Mouse (Mus musculus) embryonic facial prominence, embryonic 11.5 days (tissue): ENCODE measurements around the gene Pnpla1. TPM values are rescaled to one million over a fixed set of nuclear protein-coding genes. Genes with fewer than 3 reads are reported as not detected.
A peak's percentile ranks its signal among the peaks of the same experiment; 100 is the strongest.

ENCODE experiments used
- ATAC-seq: fragments of 200-750 bp; cut with Nextera tagmentation; replicated peaks from 2 replicates; pipeline ENCODE4 v1.8.0; 2017; ENCODE audit warnings: low read depth; ENCODE audit not compliant: insufficient number of reproducible peaks, low FRiP score, low TSS enrichment
- DNase-seq: peaks from one replicate; pipeline ENCODE4 v3.0.0-alpha.2; 2015; ENCODE audit warnings: low spot score
- H3K27ac ChIP-seq: fragments of 300-500 bp; sonication (generic); replicated peaks from 2 replicates; pipeline ENCODE4 v1.5.1; 2014; ENCODE audit warnings: mild to moderate bottlenecking, low read depth, low read length, control low read depth
- H3K27me3 ChIP-seq: fragments of 300-500 bp; sonication (generic); 2 replicates; pipeline ENCODE4 v1.6.1; 2014; ENCODE audit warnings: mild to moderate bottlenecking, low read length, moderate library complexity, mixed read lengths; ENCODE audit not compliant: control insufficient read depth, insufficient read depth
- H3K36me3 ChIP-seq: fragments of 300-500 bp; sonication (generic); replicated peaks from 2 replicates; pipeline ENCODE4 v1.6.1; 2014; ENCODE audit warnings: low read depth, mild to moderate bottlenecking, low read length, moderate library complexity, mixed read lengths; ENCODE audit not compliant: control insufficient read depth, insufficient read depth
- H3K4me1 ChIP-seq: fragments of 300-500 bp; sonication (generic); 2 replicates; pipeline ENCODE4 v1.6.1; 2014; ENCODE audit warnings: low read length, mixed read lengths; ENCODE audit not compliant: control insufficient read depth, insufficient read depth
- H3K4me2 ChIP-seq: fragments of 300-500 bp; sonication (generic); 2 replicates; pipeline ENCODE4 v1.6.1; 2014; ENCODE audit warnings: low read depth, mild to moderate bottlenecking, control low read depth, low read length, moderate library complexity
- H3K4me3 ChIP-seq: fragments of 300-500 bp; sonication (generic); 2 replicates; pipeline ENCODE4 v1.5.1; 2014; ENCODE audit warnings: low read depth, low read length, control low read depth
- H3K9ac ChIP-seq: fragments of 300-500 bp; sonication (generic); replicated peaks from 2 replicates; pipeline ENCODE4 v1.6.1; 2014; ENCODE audit warnings: mild to moderate bottlenecking, control low read depth, low read length
- H3K9me3 ChIP-seq: fragments of 300-500 bp; sonication (generic); replicated peaks from 2 replicates; pipeline ENCODE4 v1.6.1; 2016; ENCODE audit warnings: mild to moderate bottlenecking, low read length, inconsistent platforms, mixed read lengths; ENCODE audit not compliant: control insufficient read depth
- WGBS: fragments of 180-500 bp; shearing (Covaris S2); extraction: QIAGEN DNeasy Blood & Tissue Kit; methylation state at CpG from one replicate; pipeline ENCODE4 v1.1.7; 2014; 5-methylcytosine and 5-hydroxymethylcytosine counted together
- polyA plus RNA-seq: library from polyadenylated mRNA; unstranded; fragments of >200 nt; fragmentation: Nextera tagmentation; extraction: Ambion mirVana; gene quantifications from 2 replicates; pipeline ENCODE4 v1.2.1, GENCODE M21; 2014

Pnpla1 gene
- polyA plus RNA-seq, 1 experiment from 2014 or later = not detected

DNA sequence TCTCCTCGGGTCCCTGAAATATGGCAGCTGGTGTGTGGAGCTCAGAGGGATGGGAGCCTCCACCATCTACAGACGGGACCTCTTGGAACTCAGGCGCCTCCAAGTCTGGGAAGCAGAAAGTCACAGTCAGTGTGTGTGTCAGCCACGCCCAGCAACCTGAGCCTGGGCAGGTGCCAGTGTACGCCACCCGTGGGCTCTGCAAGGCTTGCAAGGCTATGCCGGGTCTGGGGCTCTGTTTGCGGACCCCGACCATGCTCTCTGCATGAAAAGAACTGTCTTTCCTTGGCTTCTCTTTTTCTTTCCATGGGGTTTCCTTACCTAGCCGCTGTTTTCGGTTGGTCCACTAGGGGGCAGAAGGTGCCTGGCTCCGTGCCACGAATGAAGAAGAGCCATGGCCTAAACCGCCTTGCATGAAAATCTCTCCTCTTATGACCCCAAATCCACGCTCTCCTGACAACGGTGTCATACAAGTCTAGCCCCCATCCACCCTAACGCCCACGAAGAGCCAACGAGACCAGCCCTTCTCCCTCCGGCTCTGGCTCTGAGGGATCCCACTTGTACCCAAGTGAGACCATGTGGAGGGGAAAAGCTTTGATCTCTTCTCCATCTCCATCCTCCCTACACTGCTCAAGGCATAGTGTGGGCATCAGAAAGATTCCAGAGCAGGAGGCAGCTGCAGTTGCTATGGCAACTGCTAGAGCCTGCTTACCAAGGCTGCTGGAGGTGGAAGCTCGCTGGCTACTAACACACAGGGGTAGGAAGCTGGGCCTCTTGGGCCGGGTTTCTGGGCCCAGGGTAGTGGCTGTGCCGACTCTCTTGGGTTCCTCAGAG is 46.5 kb downstream of the Pnpla1 start:
- no peak overlapping the region for H3K27ac ChIP-seq
- peaks cover 3% of the 10 kb centered on the region; the same call in 1 of the 2 replicates for H3K27me3 ChIP-seq
- no peak overlapping the region for H3K9ac ChIP-seq
- H3K9me3 ChIP-seq = no peaks in the 10 kb centered on the region
- no peaks in the 10 kb centered on the region for H3K4me1 ChIP-seq
- H3K36me3 ChIP-seq = no peaks in the 10 kb centered on the region
- ATAC-seq (no peak), DNase-seq (peak; percentile 82)
- no peak overlapping the region for H3K4me3 ChIP-seq
- no peak overlapping the region for H3K4me2 ChIP-seq
- WGBS = 32% methylated on average over 23 of the region's 23 CpGs

DNA sequence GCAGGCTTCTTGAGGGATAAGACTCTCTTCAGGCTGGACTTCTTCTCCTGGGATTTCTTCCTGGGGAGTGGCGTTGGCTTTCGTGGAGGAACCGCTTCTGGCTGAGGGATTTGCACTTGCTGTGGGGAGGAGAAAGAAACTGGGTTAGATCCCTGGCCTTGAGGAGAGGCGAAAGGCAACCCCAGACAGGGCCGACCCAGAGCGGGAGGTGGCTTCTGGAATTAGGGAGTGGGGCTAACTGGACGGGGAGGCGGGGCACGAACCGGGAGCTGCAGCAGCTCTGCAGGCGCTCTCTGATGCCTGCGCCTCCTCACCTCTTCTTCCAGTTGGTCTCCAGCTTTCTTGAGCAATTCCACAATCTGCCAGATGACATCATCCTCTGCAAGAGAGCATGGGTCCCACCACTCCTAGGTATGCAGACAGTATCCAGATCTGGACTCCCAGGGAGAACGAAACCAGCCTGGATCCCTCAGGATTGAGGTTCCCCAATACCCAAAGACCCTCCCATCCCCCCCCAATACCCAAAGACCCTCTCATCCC is 47.2 kb downstream of the Pnpla1 start:
- Histone ChIP-seq H3K27ac (no peak overlapping the region), H3K4me3 (no peak overlapping the region), H3K9me3 (no peaks in the 10 kb centered on the region), H3K27me3 (peaks cover 9% of the 10 kb centered on the region; the same call in 1 of the 2 replicates), H3K4me2 (no peak overlapping the region), H3K4me1 (no peaks in the 10 kb centered on the region), H3K9ac (no peak overlapping the region), H3K36me3 (no peaks in the 10 kb centered on the region)
- DNase-seq (no peak), ATAC-seq (no peak)
- 68% methylated on average over 13 of the region's 13 CpGs for WGBS

DNA sequence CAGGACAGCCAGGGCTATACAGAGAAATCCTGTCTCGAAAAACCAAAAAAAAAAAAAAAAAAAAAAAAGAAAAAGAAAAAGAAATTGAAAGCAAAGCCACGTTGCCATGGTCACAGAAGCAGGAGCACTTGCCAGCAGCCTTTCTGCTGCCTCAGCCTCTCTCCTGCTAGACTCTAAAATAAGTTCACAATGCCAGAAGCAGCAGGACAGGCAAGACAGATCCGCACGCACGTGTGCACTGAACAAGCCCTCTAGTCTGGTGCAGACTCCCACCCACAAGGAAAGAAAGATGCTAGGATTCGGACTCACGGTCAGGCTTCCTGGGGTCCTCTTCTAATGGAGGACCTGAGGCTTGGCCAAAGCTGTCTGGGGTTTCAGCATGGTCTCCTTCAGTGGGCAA is 49.7 kb downstream of the Pnpla1 start:
- H3K9me3 ChIP-seq = no peaks in the 10 kb centered on the region

DNA sequence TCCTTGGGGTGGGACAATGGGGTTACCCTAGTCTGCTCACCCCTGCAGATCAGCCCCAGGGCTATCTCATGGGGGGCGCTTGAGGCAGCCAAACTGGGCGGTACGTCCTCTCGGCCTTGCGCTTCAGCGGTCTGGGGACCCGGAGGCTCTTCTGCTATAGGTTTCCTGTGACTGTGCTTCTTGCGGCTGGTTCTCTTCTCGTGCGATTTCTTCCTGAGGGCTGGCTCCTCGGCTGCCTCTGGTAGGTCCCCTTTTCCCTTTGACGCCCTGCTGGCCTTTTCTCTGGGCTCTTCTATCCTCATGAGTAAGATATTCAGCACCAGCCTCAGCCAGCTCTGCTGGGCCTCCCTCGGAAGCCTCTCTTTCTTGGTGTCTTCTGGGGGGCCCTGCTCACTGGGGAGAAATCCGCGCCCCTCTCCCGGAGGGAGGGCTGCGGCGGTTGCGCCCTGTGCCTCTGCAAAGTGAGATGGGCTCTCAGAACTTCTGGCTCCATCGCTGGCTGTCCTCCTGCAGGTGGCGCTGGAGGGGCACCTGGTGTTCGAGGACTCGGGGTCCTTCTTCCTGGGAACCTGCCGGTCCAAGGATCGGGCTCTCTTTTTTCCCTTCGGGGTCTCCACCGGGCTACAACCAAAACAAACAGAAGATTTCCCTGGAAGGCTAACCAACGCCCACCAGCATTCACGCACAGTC is 51.2 kb downstream of the Pnpla1 start:
- Histone ChIP-seq H3K4me1 (no peaks in the 10 kb centered on the region), H3K4me2 (peak overlapping the region; percentile 46), H3K27ac (no peak overlapping the region), H3K9me3 (no peaks in the 10 kb centered on the region), H3K27me3 (peaks cover 9% of the 10 kb centered on the region; the same call in 1 of the 2 replicates), H3K9ac (peak overlapping the region; percentile 52), H3K4me3 (peak overlapping the region; percentile 18; the same call in 1 of the 2 replicates), H3K36me3 (no peaks in the 10 kb centered on the region)
- ATAC-seq (no peak), DNase-seq (peak; percentile 75)
- 8% methylated on average over 29 of the region's 29 CpGs for WGBS

More for the DNA sequence above, 49.7 kb downstream of the Pnpla1 start:
- no peaks in the 10 kb centered on the region for H3K4me1 ChIP-seq
- no peak for ATAC-seq
- no peak overlapping the region for H3K27ac ChIP-seq
- H3K4me3 ChIP-seq = no peak overlapping the region
- no peak for DNase-seq
- no peak overlapping the region for H3K9ac ChIP-seq
- no peaks in the 10 kb centered on the region for H3K36me3 ChIP-seq
- 79% methylated on average over 7 of the region's 7 CpGs for WGBS
- H3K4me2 ChIP-seq = no peak overlapping the region
- peaks cover 9% of the 10 kb centered on the region; the same call in 1 of the 2 replicates for H3K27me3 ChIP-seq

DNA sequence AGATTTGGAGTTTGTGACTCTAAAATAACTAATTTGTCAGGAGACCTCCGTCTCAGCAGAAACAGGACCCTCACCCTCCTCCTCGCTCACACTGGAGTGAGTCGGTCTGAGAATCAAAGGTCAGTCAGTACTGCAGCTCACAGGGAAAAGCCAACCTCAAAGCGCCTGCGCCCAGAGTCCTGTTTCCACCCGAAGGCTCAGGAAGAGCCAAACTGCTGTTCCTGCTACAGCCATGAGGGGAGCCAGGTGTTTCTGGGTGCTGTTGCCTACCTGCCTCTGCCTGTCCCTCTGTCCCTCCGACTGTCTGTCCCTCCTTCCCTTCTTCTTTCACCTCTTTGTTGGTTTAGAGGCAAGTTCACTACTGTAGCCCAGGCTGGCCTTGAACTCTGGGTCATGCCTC is 51.9 kb downstream of the Pnpla1 start:
- ATAC-seq = no peak
- Histone ChIP-seq H3K4me2 (no peak overlapping the region), H3K9me3 (no peaks in the 10 kb centered on the region), H3K27ac (no peak overlapping the region), H3K27me3 (peaks cover 9% of the 10 kb centered on the region; the same call in 1 of the 2 replicates), H3K4me1 (no peaks in the 10 kb centered on the region), H3K36me3 (no peaks in the 10 kb centered on the region), H3K4me3 (no peak overlapping the region), H3K9ac (no peak overlapping the region)
- peak; percentile 37 for DNase-seq
- WGBS = 16% methylated on average over 7 of the region's 7 CpGs

DNA sequence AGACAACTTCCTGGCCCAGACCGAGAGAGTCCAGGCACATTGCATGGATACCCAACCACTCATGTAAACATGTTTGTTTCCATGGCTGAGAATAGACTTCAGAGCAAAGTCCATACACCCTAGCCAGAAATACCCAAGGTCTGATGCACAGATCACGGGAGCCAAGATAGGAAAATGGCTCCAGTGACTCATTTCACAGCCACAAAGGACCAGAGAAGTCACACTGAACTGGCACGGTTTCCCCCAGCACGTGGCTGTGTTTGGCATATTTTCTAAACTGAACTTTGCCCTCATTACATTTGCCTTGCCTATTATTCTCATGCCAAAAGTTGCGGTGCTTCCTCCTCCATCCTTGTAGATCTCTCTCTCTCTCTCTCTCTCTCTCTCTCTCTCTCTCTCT is 55.0 kb downstream of the Pnpla1 start:
- ATAC-seq (no peak), DNase-seq (no peak)
- Histone ChIP-seq H3K27me3 (peaks cover 9% of the 10 kb centered on the region; the same call in 1 of the 2 replicates), H3K36me3 (no peaks in the 10 kb centered on the region), H3K4me3 (no peak overlapping the region), H3K4me1 (no peaks in the 10 kb centered on the region), H3K4me2 (no peak overlapping the region), H3K9ac (no peak overlapping the region), H3K27ac (no peak overlapping the region), H3K9me3 (no peaks in the 10 kb centered on the region)
- WGBS = 85% methylated on average over 5 of the region's 5 CpGs

DNA sequence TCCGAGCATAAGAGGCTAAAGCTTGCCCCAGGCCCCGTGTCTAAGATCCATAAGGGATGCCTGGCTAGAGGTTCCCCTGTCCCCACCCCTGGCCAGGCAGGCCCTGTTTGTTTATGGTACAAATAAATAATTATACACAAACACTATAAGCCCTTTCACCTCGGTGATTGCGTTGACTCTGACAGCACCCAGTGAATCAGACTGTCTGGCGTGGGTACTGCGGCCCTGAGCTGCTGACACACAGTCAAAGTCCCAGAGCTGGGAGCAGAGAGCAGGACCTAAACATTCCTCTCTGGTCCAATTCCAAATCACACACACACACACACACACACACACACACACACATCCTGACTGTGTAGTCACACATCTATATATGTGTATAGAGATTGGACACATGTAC is 55.7 kb downstream of the Pnpla1 start:
- 83% methylated on average over 6 of the region's 6 CpGs for WGBS
- Histone ChIP-seq H3K27ac (no peak overlapping the region), H3K9ac (no peak overlapping the region), H3K27me3 (peaks cover 9% of the 10 kb centered on the region; the same call in 1 of the 2 replicates), H3K4me2 (no peak overlapping the region), H3K9me3 (no peaks in the 10 kb centered on the region), H3K36me3 (no peaks in the 10 kb centered on the region), H3K4me3 (no peak overlapping the region), H3K4me1 (no peaks in the 10 kb centered on the region)
- DNase-seq = no peak
- no peak for ATAC-seq
